9 mouse cellular contexts compared by ENCODE assay signal in genomic region chr7:44649990-44650389, GRCm38 (mm10). TPM values are rescaled to one million over a fixed set of nuclear protein-coding genes. Genes with fewer than 3 reads are reported as not detected.
DNase-seq lines count a peak whose midpoint lies in the region; ATAC-seq and TF ChIP-seq lines count a peak whose summit lies in the region.
"Had no signal": no experiment of that assay in that cellular context is flagged by ENCODE, and none has a peak within 500 bp of the region (broad histone marks: within the 10 kb centered on the region; RNA-seq: fewer than 3 reads in every experiment).

No protein-coding gene starts in this region.

- TF ChIP-seq CTCF in heart, adult 2 months (IDR thresholded peaks at IDR 0.05), result peak; percentile 76
- peak; percentile 91 for TF ChIP-seq CTCF in layer of hippocampus, adult 2 months (conservative IDR thresholded peaks at IDR 0.05)

- no peaks in the 10 kb centered on the region for H3K27me3 ChIP-seq in heart, adult 2 months (ENCODE audit: control insufficient read depth, insufficient read depth, low read length)
- H3K27me3 ChIP-seq in midbrain, embryonic 14.5 days (ENCODE audit: control insufficient read depth, insufficient read depth, low read length), result no peaks in the 10 kb centered on the region

- H3K4me3 ChIP-seq in heart, adult 2 months, result no peak overlapping the region
- H3K4me3 ChIP-seq in layer of hippocampus, adult 2 months, result no peak overlapping the region
- H3K4me3 ChIP-seq in midbrain, embryonic 14.5 days (replicated peaks; ENCODE audit: low read depth, low read length), result no peak overlapping the region
- H3K4me3 ChIP-seq: limb, embryonic 15.5 days had no signal

- intact Hi-C loops in heart, adult 2 months (cut with DNase I), result loop anchor here (5.0 to 10.0 kb wide), 4 partner anchors 52 to 385 kb away; partner anchors contain the start of genes Gm15517 and Mybpc2

- H3K9me3 ChIP-seq in midbrain, embryonic 14.5 days (ENCODE audit: control insufficient read depth, low read length), result no peaks in the 10 kb centered on the region
- H3K9me3 ChIP-seq: limb, embryonic 15.5 days had no signal

- peak; percentile 29 to 49 for DNase-seq in heart, adult 2 months
- no peak for DNase-seq in heart, adult 8-10 months (ENCODE audit: low spot score)
- DNase-seq in B cell, adult 2 months, result peak; percentile 81 to 82
- peak; percentile 71 for DNase-seq in adrenal gland, postnatal 14 days
- peak; percentile 48 for DNase-seq in embryo, embryonic 9.5 days (ENCODE audit: extremely low spot score)
- DNase-seq in layer of hippocampus, adult 2 months (ENCODE audit: low spot score in 2 of 2), result peak; percentile 55 to 81
- DNase-seq in midbrain, embryonic 14.5 days, result peak; percentile 87
- DNase-seq in thymus, postnatal 4 days, result peak; percentile 78

- H3K36me3 ChIP-seq in heart, adult 2 months (ENCODE audit: control insufficient read depth, insufficient read depth, low read length), result no peaks in the 10 kb centered on the region
- H3K36me3 ChIP-seq in midbrain, embryonic 14.5 days (ENCODE audit: control insufficient read depth, insufficient read depth, low read length), result no peaks in the 10 kb centered on the region
- H3K36me3 ChIP-seq: limb, embryonic 15.5 days had no signal

- H3K9ac ChIP-seq in heart, adult 2 months (ENCODE audit: low read depth, low read length), result no peak overlapping the region
- no peak overlapping the region for H3K9ac ChIP-seq in midbrain, embryonic 14.5 days (replicated peaks; ENCODE audit: low read length)
- H3K9ac ChIP-seq: limb, embryonic 15.5 days had no signal

- 0 out of 2 replicates have a peak, but pooled peaks have one; percentile 29 for TF ChIP-seq EP300 in heart, adult 2 months (IDR thresholded peaks at IDR 0.05; ENCODE audit: insufficient read depth, low read depth, low read length)

- H3K27ac ChIP-seq in heart, adult 2 months, result no peak overlapping the region
- no peak overlapping the region for H3K27ac ChIP-seq in layer of hippocampus, adult 2 months
- no peak overlapping the region for H3K27ac ChIP-seq in midbrain, embryonic 14.5 days (replicated peaks; ENCODE audit: low read depth, low read length)
- H3K27ac ChIP-seq: limb, embryonic 15.5 days had no signal

- no peak for ATAC-seq in midbrain, embryonic 14.5 days (ENCODE audit: low FRiP score, low TSS enrichment)

- H3K4me1 ChIP-seq in heart, adult 2 months (ENCODE audit: control insufficient read depth, insufficient read depth, low read length), result no peaks in the 10 kb centered on the region; the same call in 1 of the 2 replicates
- 0 out of 2 replicates have a peak, but pooled peaks cover 3% of the 10 kb centered on the region for H3K4me1 ChIP-seq in midbrain, embryonic 14.5 days (ENCODE audit: control insufficient read depth, insufficient read depth, low read length)

- WGBS in heart, adult 2 months, result 12% methylated on average over 4 of the region's 4 CpGs
- 10% methylated on average over 4 of the region's 4 CpGs for WGBS in midbrain, embryonic 14.5 days

- H3K79me2 ChIP-seq in heart, adult 2 months (replicated peaks; ENCODE audit: control insufficient read depth, insufficient read depth, low read length), result no peaks in the 10 kb centered on the region

- no peak for TF ChIP-seq POLR2A in heart, adult 2 months (IDR thresholded peaks at IDR 0.05; ENCODE audit: insufficient read depth, low read depth, low read length)

- H3K4me2 ChIP-seq in midbrain, embryonic 14.5 days (ENCODE audit: low read length), result no peak overlapping the region
- H3K4me2 ChIP-seq: limb, embryonic 15.5 days had no signal

RNA-seq across cellular contexts. Expression of gene Myh14, which starts 20.7 kb away (rescaled TPM):
- total RNA-seq in heart, adult 2 months (2021), result 10 to 100 TPM; 79.4 to 96.6 TPM
- 23.1 and 24.8 TPM in 2 replicates for polyA plus RNA-seq in heart, adult 2 months (2012; rRNA removed)
- 100 to 1,000 TPM in 1 of 4 experiments, 10 to 100 TPM in 3; 88.0 to 111 (median 88.2) TPM for total RNA-seq in heart, adult 8-10 months (2022)
- total RNA-seq in adrenal gland, postnatal 14 days (2021), result 3.9 and 5.1 TPM in 2 replicates
- total RNA-seq in layer of hippocampus, adult 2 months (2021), result 10 to 100 TPM; 30.4 TPM
- 2.5 and 2.7 TPM in 2 replicates for polyA plus RNA-seq in midbrain, embryonic 14.5 days (2014; fragmentation: Nextera tagmentation; extraction: Ambion mirVana)

RNA-seq across cellular contexts. Expression of gene Izumo2, which starts 58.6 kb away (rescaled TPM):
- total RNA-seq in heart, adult 2 months (2021), result not detected
- not detected in 2 replicates for polyA plus RNA-seq in heart, adult 2 months (2012; rRNA removed)
- not detected for total RNA-seq in heart, adult 8-10 months (2022)
- total RNA-seq in adrenal gland, postnatal 14 days (2021), result not detected in 2 replicates
- not detected for total RNA-seq in layer of hippocampus, adult 2 months (2021)
- not detected in 2 replicates for polyA plus RNA-seq in midbrain, embryonic 14.5 days (2014; fragmentation: Nextera tagmentation; extraction: Ambion mirVana)
- polyA plus RNA-seq: limb, embryonic 15.5 days had no signal

RNA-seq across cellular contexts. Expression of gene Kcnc3, which starts 59.5 kb away (rescaled TPM):
- 1 to 10 TPM; 2.2 to 2.9 TPM for total RNA-seq in heart, adult 2 months (2021)
- 1.3 and 3.0 TPM in 2 replicates for polyA plus RNA-seq in heart, adult 2 months (2012; rRNA removed)
- total RNA-seq in heart, adult 8-10 months (2022), result 1 to 10 TPM; 2.7 to 4.0 (median 2.7) TPM
- 5.5 and 6.8 TPM in 2 replicates for total RNA-seq in adrenal gland, postnatal 14 days (2021)
- total RNA-seq in layer of hippocampus, adult 2 months (2021), result 100 to 1,000 TPM; 184 to 186 TPM
- polyA plus RNA-seq in midbrain, embryonic 14.5 days (2014; fragmentation: Nextera tagmentation; extraction: Ambion mirVana), result 5.2 and 7.5 TPM in 2 replicates

Comparison
In these comparisons a context has a peak if more than half of its experiments do, and no peak if none do; other contexts are left out.
1. RNA of gene Kcnc3, which starts 59.5 kb away (total RNA-seq): 184 to 186 TPM in layer of hippocampus, adult 2 months; 5.5 to 6.8 TPM in adrenal gland, postnatal 14 days, 2.2 to 2.9 TPM in heart, adult 2 months and 2.7 to 4.0 TPM in heart, adult 8-10 months; every median in the first group is over 10 times any median in the second.